Mouse (Mus musculus): ENCODE measurements at regions not wholly inside any gene's neighbourhood (a gene's known extent, or its start where the extent isn't known, plus 50 kb on each side); places are given as distances from the start of the nearest gene placed in this dataset.
A peak's percentile ranks its signal among the peaks of the same experiment; 100 is the strongest.
"Not testable (repeated sequence)": the region's sequence is repeated elsewhere in the genome, so short reads cannot be mapped to it uniquely, and the experiment has no call there.

GRCm38 (mm10) chr13:115822527-115822926 lies 487.0 kb downstream of the Isl1 start:
- Histone ChIP-seq H3K4me3 (ENCODE audit: low read depth, low read length) (no peak overlapping the region), H3K36me3 (ENCODE audit: control insufficient read depth, insufficient read depth, low read length) (no peaks in the 10 kb centered on the region), H3K9ac (replicated peaks; ENCODE audit: low read depth, low read length) (no peak overlapping the region), H3K27me3 (ENCODE audit: control insufficient read depth, insufficient read depth, low read length) (no peaks in the 10 kb centered on the region), H3K27ac (ENCODE audit: low read depth, low read length) (no peak overlapping the region), H3K4me1 (ENCODE audit: control insufficient read depth, insufficient read depth, low read length) (no peaks in the 10 kb centered on the region), H3K4me2 (ENCODE audit: low read depth, low read length) (no peak overlapping the region), H3K9me3 (ENCODE audit: control insufficient read depth, low read length) (no peaks in the 10 kb centered on the region)
- ATAC-seq (ENCODE audit: low read depth), result no peak
- 58% methylated on average over 1 of the region's 1 CpGs for WGBS

DNA sequence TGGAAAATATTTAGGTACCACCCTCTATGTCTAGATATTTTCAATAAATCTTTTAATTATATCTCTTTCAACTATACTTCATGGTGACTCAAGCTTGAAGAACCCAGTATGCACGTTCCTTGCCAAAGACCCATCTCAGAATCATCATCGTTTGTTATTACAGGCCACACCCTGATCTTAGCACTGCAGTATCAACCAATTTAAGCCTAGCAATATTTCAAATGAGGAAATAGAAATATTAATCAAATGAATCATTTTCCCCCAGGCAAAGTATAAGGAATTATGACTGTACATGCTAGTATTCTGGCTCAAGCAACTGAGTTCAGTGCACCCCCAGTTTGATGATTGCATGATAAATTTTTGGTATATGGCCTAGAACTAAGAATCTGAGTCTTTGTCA lies 495.3 kb downstream of the Isl1 start:
- Histone ChIP-seq H3K36me3 (ENCODE audit: control insufficient read depth, insufficient read depth, low read length) (no peaks in the 10 kb centered on the region), H3K4me1 (ENCODE audit: control insufficient read depth, insufficient read depth, low read length) (no peaks in the 10 kb centered on the region), H3K27ac (ENCODE audit: low read depth, low read length) (no peak overlapping the region), H3K9ac (replicated peaks; ENCODE audit: low read depth, low read length) (no peak overlapping the region), H3K4me3 (ENCODE audit: low read depth, low read length) (no peak overlapping the region), H3K4me2 (ENCODE audit: low read depth, low read length) (no peak overlapping the region), H3K9me3 (ENCODE audit: control insufficient read depth, low read length) (no peaks in the 10 kb centered on the region), H3K27me3 (ENCODE audit: control insufficient read depth, insufficient read depth, low read length) (no peaks in the 10 kb centered on the region)
- WGBS, result 87% methylated on average over 2 of the region's 2 CpGs
- ATAC-seq (ENCODE audit: low read depth), result no peak

GRCm38 (mm10) chr13:115799294-115799693 lies 510.2 kb downstream of the Isl1 start:
- Histone ChIP-seq H3K9me3 (ENCODE audit: control insufficient read depth, low read length) (no peaks in the 10 kb centered on the region), H3K4me1 (ENCODE audit: control insufficient read depth, insufficient read depth, low read length) (no peaks in the 10 kb centered on the region), H3K27me3 (ENCODE audit: control insufficient read depth, insufficient read depth, low read length) (no peaks in the 10 kb centered on the region), H3K4me2 (ENCODE audit: low read depth, low read length) (no peak overlapping the region), H3K9ac (replicated peaks; ENCODE audit: low read depth, low read length) (no peak overlapping the region), H3K4me3 (ENCODE audit: low read depth, low read length) (no peak overlapping the region), H3K36me3 (ENCODE audit: control insufficient read depth, insufficient read depth, low read length) (no peaks in the 10 kb centered on the region), H3K27ac (ENCODE audit: low read depth, low read length) (no peak overlapping the region)
- no peak for ATAC-seq (ENCODE audit: low read depth)
- WGBS, result 67% methylated on average over 2 of the region's 2 CpGs

DNA sequence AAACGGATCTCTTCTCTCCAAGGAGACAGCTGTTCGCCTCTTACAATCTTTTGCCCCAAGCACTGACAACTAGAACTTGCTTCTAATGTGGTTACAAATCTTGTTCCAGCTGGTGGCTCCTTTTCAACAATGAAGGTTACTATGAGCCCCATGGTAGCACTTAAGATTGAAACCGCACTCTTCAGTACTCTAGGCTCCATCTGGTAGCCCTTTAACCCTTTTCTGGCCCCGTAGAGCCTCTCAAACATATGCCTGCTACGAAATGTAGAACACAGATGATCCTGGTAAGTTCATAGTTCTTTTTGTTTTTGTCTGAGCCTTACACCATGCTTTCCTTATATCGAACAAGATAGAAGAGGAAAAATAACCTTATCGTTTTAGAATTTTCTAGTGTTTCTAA lies 558.2 kb downstream of the Isl1 start:
- peak; percentile 44; the same call in 1 of the 2 replicates for ATAC-seq (ENCODE audit: low read depth)
- H3K27me3 ChIP-seq (ENCODE audit: control insufficient read depth, insufficient read depth, low read length), result no peaks in the 10 kb centered on the region
- no peak overlapping the region for H3K4me2 ChIP-seq (ENCODE audit: low read depth, low read length)
- 47% methylated on average over 7 of the region's 7 CpGs for WGBS
- no peak overlapping the region for H3K27ac ChIP-seq (ENCODE audit: low read depth, low read length)
- no peaks in the 10 kb centered on the region for H3K9me3 ChIP-seq (ENCODE audit: control insufficient read depth, low read length)
- H3K4me3 ChIP-seq (ENCODE audit: low read depth, low read length), result no peak overlapping the region
- no peaks in the 10 kb centered on the region for H3K36me3 ChIP-seq (ENCODE audit: control insufficient read depth, insufficient read depth, low read length)
- H3K9ac ChIP-seq (replicated peaks; ENCODE audit: low read depth, low read length), result no peak overlapping the region
- H3K4me1 ChIP-seq (ENCODE audit: control insufficient read depth, insufficient read depth, low read length), result 0 out of 2 replicates have a peak, but pooled peaks cover 3% of the 10 kb centered on the region

DNA sequence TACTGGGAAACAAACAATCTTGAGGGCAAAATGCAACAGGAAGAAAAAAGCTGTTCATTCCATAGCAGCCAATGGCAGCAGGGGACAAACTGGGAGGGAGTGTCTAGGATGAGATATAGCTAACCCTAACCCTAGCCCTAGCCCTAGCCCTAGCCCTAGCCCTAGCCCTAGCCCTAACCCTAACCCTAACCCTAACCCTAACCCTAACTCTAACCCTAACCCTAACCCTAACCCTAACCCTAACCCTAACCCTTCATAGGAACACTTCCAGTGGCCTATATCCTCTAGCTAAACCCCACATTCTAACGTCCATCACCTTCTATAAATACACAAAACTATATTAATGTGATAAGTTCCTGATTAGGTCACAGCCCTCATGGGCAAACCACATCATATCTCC lies 567.4 kb downstream of the Isl1 start:
- not testable (repeated sequence) for H3K27ac ChIP-seq (ENCODE audit: low read depth, low read length); H3K9ac ChIP-seq (replicated peaks; ENCODE audit: low read depth, low read length); ATAC-seq (ENCODE audit: low read depth); H3K27me3 ChIP-seq (ENCODE audit: control insufficient read depth, insufficient read depth, low read length); H3K9me3 ChIP-seq (ENCODE audit: control insufficient read depth, low read length); H3K4me2 ChIP-seq (ENCODE audit: low read depth, low read length); H3K4me1 ChIP-seq (ENCODE audit: control insufficient read depth, insufficient read depth, low read length); H3K4me3 ChIP-seq (ENCODE audit: low read depth, low read length); H3K36me3 ChIP-seq (ENCODE audit: control insufficient read depth, insufficient read depth, low read length)
- WGBS, result 83% methylated on average over 1 of the region's 1 CpGs

GRCm38 (mm10) chr13:115727986-115728385 lies 581.5 kb downstream of the Isl1 start:
- no peak for ATAC-seq (ENCODE audit: low read depth)
- no peak overlapping the region for H3K4me3 ChIP-seq (ENCODE audit: low read depth, low read length)
- no peaks in the 10 kb centered on the region for H3K9me3 ChIP-seq (ENCODE audit: control insufficient read depth, low read length)
- H3K27ac ChIP-seq (ENCODE audit: low read depth, low read length), result no peak overlapping the region
- H3K4me1 ChIP-seq (ENCODE audit: control insufficient read depth, insufficient read depth, low read length), result no peaks in the 10 kb centered on the region
- H3K4me2 ChIP-seq (ENCODE audit: low read depth, low read length), result no peak overlapping the region
- no peaks in the 10 kb centered on the region for H3K27me3 ChIP-seq (ENCODE audit: control insufficient read depth, insufficient read depth, low read length)
- WGBS, result 76% methylated on average over 5 of the region's 5 CpGs
- no peak overlapping the region for H3K9ac ChIP-seq (replicated peaks; ENCODE audit: low read depth, low read length)
- H3K36me3 ChIP-seq (ENCODE audit: control insufficient read depth, insufficient read depth, low read length), result no peaks in the 10 kb centered on the region

GRCm38 (mm10) chr13:115725356-115725952 lies 584.0 kb downstream of the Isl1 start:
- ATAC-seq (ENCODE audit: low read depth), result 0 out of 2 replicates have a peak, but pooled peaks have one; percentile 34
- H3K4me1 ChIP-seq (ENCODE audit: control insufficient read depth, insufficient read depth, low read length), result no peaks in the 10 kb centered on the region
- no peak overlapping the region for H3K4me2 ChIP-seq (ENCODE audit: low read depth, low read length)
- no peak overlapping the region for H3K27ac ChIP-seq (ENCODE audit: low read depth, low read length)
- WGBS, result 40% methylated on average over 5 of the region's 5 CpGs
- H3K9me3 ChIP-seq (ENCODE audit: control insufficient read depth, low read length), result no peaks in the 10 kb centered on the region
- no peak overlapping the region for H3K4me3 ChIP-seq (ENCODE audit: low read depth, low read length)
- no peaks in the 10 kb centered on the region for H3K36me3 ChIP-seq (ENCODE audit: control insufficient read depth, insufficient read depth, low read length)
- H3K27me3 ChIP-seq (ENCODE audit: control insufficient read depth, insufficient read depth, low read length), result no peaks in the 10 kb centered on the region
- H3K9ac ChIP-seq (replicated peaks; ENCODE audit: low read depth, low read length), result no peak overlapping the region

- ATAC-seq (ENCODE audit: low read depth), result no peak
- no peak overlapping the region for H3K4me3 ChIP-seq (ENCODE audit: low read depth, low read length)
- no peaks in the 10 kb centered on the region for H3K9me3 ChIP-seq (ENCODE audit: control insufficient read depth, low read length)
- H3K9ac ChIP-seq (replicated peaks; ENCODE audit: low read depth, low read length), result no peak overlapping the region
- H3K27me3 ChIP-seq (ENCODE audit: control insufficient read depth, insufficient read depth, low read length), result no peaks in the 10 kb centered on the region
- H3K36me3 ChIP-seq (ENCODE audit: control insufficient read depth, insufficient read depth, low read length), result no peaks in the 10 kb centered on the region
- H3K4me2 ChIP-seq (ENCODE audit: low read depth, low read length), result no peak overlapping the region
- H3K27ac ChIP-seq (ENCODE audit: low read depth, low read length), result no peak overlapping the region
- WGBS, result 91% methylated on average over 2 of the region's 2 CpGs
- no peaks in the 10 kb centered on the region for H3K4me1 ChIP-seq (ENCODE audit: control insufficient read depth, insufficient read depth, low read length)
Observed at GRCm38 (mm10) chr13:115719276-115719675, 590.2 kb downstream of the Isl1 start.

DNA sequence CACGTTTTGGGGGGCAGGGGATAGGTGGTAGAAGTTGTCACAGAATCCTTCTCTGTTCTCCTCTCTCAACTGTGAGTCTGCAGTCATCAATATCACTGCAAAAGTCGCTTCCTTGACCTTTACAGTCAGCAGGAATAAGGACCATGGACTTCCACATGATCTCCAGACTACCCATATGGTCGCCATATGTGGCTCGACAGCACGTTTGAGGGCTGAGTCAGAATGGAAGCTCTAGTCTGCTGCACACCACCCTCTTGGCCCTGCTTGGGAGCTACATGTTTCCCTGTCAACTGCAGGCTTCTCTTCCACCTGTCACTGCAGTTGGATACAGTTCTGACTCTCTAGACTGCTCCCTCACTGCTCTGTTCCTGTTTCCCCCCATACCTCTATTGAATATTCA lies 590.6 kb downstream of the Isl1 start:
- Histone ChIP-seq H3K27me3 (ENCODE audit: control insufficient read depth, insufficient read depth, low read length) (no peaks in the 10 kb centered on the region), H3K4me3 (ENCODE audit: low read depth, low read length) (no peak overlapping the region), H3K4me1 (ENCODE audit: control insufficient read depth, insufficient read depth, low read length) (no peaks in the 10 kb centered on the region), H3K27ac (ENCODE audit: low read depth, low read length) (no peak overlapping the region), H3K9ac (replicated peaks; ENCODE audit: low read depth, low read length) (no peak overlapping the region), H3K36me3 (ENCODE audit: control insufficient read depth, insufficient read depth, low read length) (no peaks in the 10 kb centered on the region), H3K9me3 (ENCODE audit: control insufficient read depth, low read length) (no peaks in the 10 kb centered on the region), H3K4me2 (ENCODE audit: low read depth, low read length) (no peak overlapping the region)
- ATAC-seq (ENCODE audit: low read depth), result no peak
- WGBS, result 78% methylated on average over 5 of the region's 5 CpGs
